Mouse (Mus musculus) liver, embryonic 14.5 days (tissue): Measurements from ENCODE around the gene Adgrb3.

Experiments used
- CTCF ChIP-seq: IDR thresholded peaks from 2 replicates; pipeline ENCODE4 v1.5.1; 2016; ENCODE audit warnings: antibody characterized with exemption, low read depth, control low read depth
- EP300 ChIP-seq: IDR thresholded peaks from 2 replicates; pipeline ENCODE4 v1.6.1; 2016; ENCODE audit warnings: antibody characterized with exemption, low read depth

DNA sequence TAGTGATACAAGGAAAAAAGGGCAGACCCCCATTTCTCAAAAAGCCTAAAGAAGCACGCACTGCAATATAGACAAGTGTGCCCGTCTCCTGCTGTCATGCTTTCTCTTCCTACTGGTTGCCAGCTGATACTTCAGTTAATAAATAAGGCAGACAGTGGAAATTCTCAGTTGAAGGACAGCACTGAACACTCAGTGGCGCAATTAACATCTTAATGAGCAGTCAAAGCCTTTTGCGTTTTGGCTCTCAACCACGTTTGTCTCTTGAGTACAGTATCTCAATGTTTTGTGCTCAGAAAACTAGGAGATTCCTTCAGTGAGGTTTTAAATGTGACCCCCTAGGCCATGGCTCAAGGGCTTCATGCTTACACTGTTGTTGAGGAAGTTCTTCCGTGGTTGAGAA, 587.1 kb downstream of the Adgrb3 start:
- TF ChIP-seq EP300 (no peak), CTCF (no peak)
